Mouse (Mus musculus) liver, embryonic 14.5 days (tissue): ENCODE measurements around the gene Hip1.
"Not testable (repeated sequence)": the region's sequence is repeated elsewhere in the genome, so short reads cannot be mapped to it uniquely, and the experiment has no call there.

ENCODE experiments used
- CTCF ChIP-seq: IDR thresholded peaks from 2 replicates; pipeline ENCODE4 v1.5.1; 2016; ENCODE audit warnings: antibody characterized with exemption, low read depth, control low read depth
- EP300 ChIP-seq: IDR thresholded peaks from 2 replicates; pipeline ENCODE4 v1.6.1; 2016; ENCODE audit warnings: antibody characterized with exemption, low read depth

- TF ChIP-seq CTCF, EP300: not testable (repeated sequence)
Observed at GRCm38 (mm10) chr5:135369196-135369595, 175.7 kb downstream of the Hip1 start.
